Mouse (Mus musculus) lung, postnatal 0 days (tissue): ENCODE measurements at regions not wholly inside any gene's neighbourhood (a gene's known extent, or its start where the extent isn't known, plus 50 kb on each side); places are given as distances from the start of the nearest gene placed in this dataset.

Experiments
- CTCF ChIP-seq: IDR thresholded peaks from 2 replicates; pipeline ENCODE4 v1.5.1; 2016; ENCODE audit warnings: antibody characterized with exemption, mild to moderate bottlenecking
- EP300 ChIP-seq: IDR thresholded peaks from 2 replicates; pipeline ENCODE4 v1.6.1; 2016; ENCODE audit warnings: antibody characterized with exemption, mild to moderate bottlenecking, control low read depth

- TF ChIP-seq CTCF, result no peak
- TF ChIP-seq EP300, result no peak
Observed at GRCm38 (mm10) chr1:137788789-137789188, 386.7 kb downstream of the Ptprc start.
